Mouse (Mus musculus) brain, adult 2 months (tissue): ENCODE results near the gene Slc39a11.

Experiments used
- DNase-seq: peaks from one replicate; pipeline ENCODE4 v3.0.0; 2011; ENCODE audit warnings: low read depth, low spot score

Slc39a11 gene

GRCm38 (mm10) chr11:113296912-113297625 lies 352.8 kb downstream of the Slc39a11 start:
- no peak for DNase-seq

- DNase-seq: peak; percentile 82
These were observed 353.7 kb downstream of the Slc39a11 start for GRCm38 (mm10) chr11:113296162-113296561.

GRCm38 (mm10) chr11:113294518-113294917 lies 355.4 kb downstream of the Slc39a11 start:
- peak; percentile 81 for DNase-seq

GRCm38 (mm10) chr11:113292906-113293614 lies 356.8 kb downstream of the Slc39a11 start:
- no peak for DNase-seq

- peak; percentile 81 for DNase-seq
These were observed 357.8 kb downstream of the Slc39a11 start for GRCm38 (mm10) chr11:113291781-113292714.

GRCm38 (mm10) chr11:113290911-113291310 lies 359.0 kb downstream of the Slc39a11 start:
- DNase-seq: no peak

- peak; percentile 68 for DNase-seq
These were observed 364.7 kb downstream of the Slc39a11 start for GRCm38 (mm10) chr11:113284951-113285741.

- DNase-seq: peak; percentile 34
These were observed 366.5 kb downstream of the Slc39a11 start for GRCm38 (mm10) chr11:113283376-113283811.

- DNase-seq: no peak
These were observed 371.6 kb downstream of the Slc39a11 start for GRCm38 (mm10) chr11:113278238-113278637.

GRCm38 (mm10) chr11:113277034-113277612 lies 372.8 kb downstream of the Slc39a11 start:
- DNase-seq: peak; percentile 79

GRCm38 (mm10) chr11:113276518-113276917 lies 373.4 kb downstream of the Slc39a11 start:
- DNase-seq: no peak

GRCm38 (mm10) chr11:113274037-113274436 lies 375.8 kb downstream of the Slc39a11 start:
- no peak for DNase-seq

- peak; percentile 22 for DNase-seq
These were observed 378.0 kb downstream of the Slc39a11 start for GRCm38 (mm10) chr11:113271857-113272256.

GRCm38 (mm10) chr11:113268831-113269319 lies 381.0 kb downstream of the Slc39a11 start:
- DNase-seq: no peak

GRCm38 (mm10) chr11:113267516-113268230 lies 382.2 kb downstream of the Slc39a11 start:
- DNase-seq: peak; percentile 23

- peak; percentile 67 for DNase-seq
These were observed 383.2 kb downstream of the Slc39a11 start for GRCm38 (mm10) chr11:113266706-113267105.

GRCm38 (mm10) chr11:113265567-113265966 lies 384.3 kb downstream of the Slc39a11 start:
- DNase-seq: no peak

- DNase-seq: no peak
These were observed 385.9 kb downstream of the Slc39a11 start for GRCm38 (mm10) chr11:113263971-113264370.

GRCm38 (mm10) chr11:113262062-113262461 lies 387.8 kb downstream of the Slc39a11 start:
- DNase-seq: no peak

GRCm38 (mm10) chr11:113261421-113261820 lies 388.5 kb downstream of the Slc39a11 start:
- no peak for DNase-seq
